Mouse (Mus musculus): ENCODE data around the gene Gm20388.

- TF ChIP-seq CTCF (IDR thresholded peaks at IDR 0.05; ENCODE audit: low read depth) (peak; percentile 85), EP300 (IDR thresholded peaks at IDR 0.05; ENCODE audit: low read depth) (no peak)
Observed at GRCm38 (mm10) chr8:120407701-120408240, 497.1 kb downstream of the Gm20388 start.

Measured in liver, embryonic 14.5 days (tissue).